Mouse (Mus musculus) kidney, adult 2 months (tissue): Measurements from ENCODE around the gene Myo3b.

Source experiments
- CTCF ChIP-seq: fragments of 200-500 bp; conservative IDR thresholded peaks from 2 replicates; pipeline ENCODE4 v1.5.1; 2011; ENCODE audit warnings: low read depth, mild to moderate bottlenecking, control low read depth, low read length, moderate library complexity, mixed read lengths; ENCODE audit not compliant: insufficient read depth, insufficient read length
- POLR2A ChIP-seq: fragments of 200-500 bp; IDR thresholded peaks from one replicate; pipeline ENCODE4 v1.6.1; 2011; ENCODE audit warnings: low read depth, low read length, control low read depth

GRCm38 (mm10) chr2:70208411-70208810 lies 169.5 kb downstream of the Myo3b start:
- TF ChIP-seq POLR2A (no peak), CTCF (no peak)
